In genomic region chr10:45067436-45067925, GRCm38 (mm10) we compare ENCODE assay signal across 8 mouse cellular contexts. TPM values are rescaled to one million over a fixed set of nuclear protein-coding genes. Genes with fewer than 3 reads are reported as not detected.
DNase-seq lines count a peak whose midpoint lies in the region; ATAC-seq and TF ChIP-seq lines count a peak whose summit lies in the region.

No protein-coding gene starts in this region.

- no peak for TF ChIP-seq POLR2A in cortical plate, adult 2 months (IDR thresholded peaks at IDR 0.05; ENCODE audit: extremely low read depth, insufficient read depth, low read length)

- peak; percentile 60 for ATAC-seq in heart, embryonic 11.5 days (replicated peaks; ENCODE audit: insufficient number of reproducible peaks, low FRiP score, low TSS enrichment)
- peak; percentile 62; the same call in 1 of the 2 replicates for ATAC-seq in hindbrain, embryonic 16.5 days
- peak; percentile 47 for ATAC-seq in lung, embryonic 16.5 days (ENCODE audit: low read depth)
- peak; percentile 49 for ATAC-seq in stomach, embryonic 16.5 days (ENCODE audit: insufficient read depth, low FRiP score)

- peak overlapping the region; percentile 99 for H3K4me3 ChIP-seq in heart, embryonic 11.5 days (ENCODE audit: low read depth, low read length)
- peak overlapping the region; percentile 91 for H3K4me3 ChIP-seq in cortical plate, adult 2 months (ENCODE audit: insufficient read depth, low read length)
- peak overlapping the region; percentile 71 for H3K4me3 ChIP-seq in hindbrain, embryonic 16.5 days (ENCODE audit: low read length)
- H3K4me3 ChIP-seq in lung, embryonic 16.5 days (ENCODE audit: low read length) = peak overlapping the region; percentile 98
- peak overlapping the region; percentile 98 for H3K4me3 ChIP-seq in stomach, embryonic 16.5 days (replicated peaks; ENCODE audit: low read length)

- DNase-seq in heart, postnatal 14 days = no peak
- peak; percentile 42 for DNase-seq in CD4-positive, CD25-positive, alpha-beta regulatory T cell, adult 2 months (ENCODE audit: low read depth, low spot score)
- DNase-seq in cerebellum, adult 9-11 months = no peak

- under 1% methylated on average over 28 of the region's 28 CpGs for WGBS in heart, embryonic 11.5 days (ENCODE audit: insufficient replicate concordance)
- under 1% methylated on average over 28 of the region's 28 CpGs for WGBS in hindbrain, embryonic 16.5 days
- WGBS in lung, embryonic 16.5 days = under 1% methylated on average over 28 of the region's 28 CpGs
- 0% methylated on average over 28 of the region's 28 CpGs for WGBS in stomach, embryonic 16.5 days

- no peaks in the 10 kb centered on the region for H3K27me3 ChIP-seq in heart, embryonic 11.5 days (ENCODE audit: control insufficient read depth, insufficient read depth, low read length)
- no peaks in the 10 kb centered on the region for H3K27me3 ChIP-seq in hindbrain, embryonic 16.5 days (replicated peaks; ENCODE audit: control insufficient read depth, insufficient read depth, low read length)
- no peaks in the 10 kb centered on the region; the same call in 1 of the 2 replicates for H3K27me3 ChIP-seq in lung, embryonic 16.5 days (ENCODE audit: control insufficient read depth, insufficient read depth, low read depth, low read length)
- H3K27me3 ChIP-seq in stomach, embryonic 16.5 days (ENCODE audit: control insufficient read depth, insufficient read depth, low read length) = no peaks in the 10 kb centered on the region

- peak overlapping the region; percentile 80 for H3K27ac ChIP-seq in heart, embryonic 11.5 days (ENCODE audit: low read depth, low read length)
- no peak overlapping the region for H3K27ac ChIP-seq in cortical plate, adult 2 months (ENCODE audit: insufficient read depth, low read length)
- peak overlapping the region; percentile 79 for H3K27ac ChIP-seq in hindbrain, embryonic 16.5 days (ENCODE audit: low read depth, low read length)
- H3K27ac ChIP-seq in lung, embryonic 16.5 days (ENCODE audit: low read length) = peak overlapping the region; percentile 91
- peak overlapping the region; percentile 91 for H3K27ac ChIP-seq in stomach, embryonic 16.5 days (ENCODE audit: low read length)

- no peaks in the 10 kb centered on the region for H3K9me3 ChIP-seq in heart, embryonic 11.5 days (replicated peaks; ENCODE audit: control insufficient read depth, low read length)
- H3K9me3 ChIP-seq in hindbrain, embryonic 16.5 days (ENCODE audit: control insufficient read depth, low read length) = no peaks in the 10 kb centered on the region
- H3K9me3 ChIP-seq in lung, embryonic 16.5 days (ENCODE audit: control insufficient read depth, low read length) = no peaks in the 10 kb centered on the region
- H3K9me3 ChIP-seq in stomach, embryonic 16.5 days (replicated peaks; ENCODE audit: control insufficient read depth, low read length) = no peaks in the 10 kb centered on the region

- peak overlapping the region; percentile 90 for H3K9ac ChIP-seq in heart, embryonic 11.5 days (ENCODE audit: low read depth, low read length)
- peak overlapping the region; percentile 83 for H3K9ac ChIP-seq in hindbrain, embryonic 16.5 days (ENCODE audit: low read depth, low read length)
- peak overlapping the region; percentile 95 for H3K9ac ChIP-seq in lung, embryonic 16.5 days (ENCODE audit: low read length)
- peak overlapping the region; percentile 97 for H3K9ac ChIP-seq in stomach, embryonic 16.5 days (ENCODE audit: low read length)

- TF ChIP-seq CTCF in cortical plate, adult 2 months (IDR thresholded peaks at IDR 0.05; ENCODE audit: extremely low read depth, insufficient read depth, low read length) = no peak

- H3K4me2 ChIP-seq in heart, embryonic 11.5 days = peak overlapping the region; percentile 80
- peak overlapping the region; percentile 64 for H3K4me2 ChIP-seq in hindbrain, embryonic 16.5 days (ENCODE audit: low read length)
- H3K4me2 ChIP-seq in lung, embryonic 16.5 days (ENCODE audit: low read depth, low read length) = peak overlapping the region; percentile 82
- H3K4me2 ChIP-seq in stomach, embryonic 16.5 days (ENCODE audit: low read depth, low read length) = peak overlapping the region; percentile 87

- intact Hi-C loops in heart, postnatal 14 days (cut with DNase I) = loop anchor here (10.0 kb wide), 1 partner anchor 1523 kb away; the partner anchor contains the start of gene 1700021F05Rik

- H3K4me1 ChIP-seq in heart, embryonic 11.5 days (ENCODE audit: control insufficient read depth, insufficient read depth, low read length) = peaks cover 21% of the 10 kb centered on the region
- peaks cover 1% of the 10 kb centered on the region; the same call in 1 of the 2 replicates for H3K4me1 ChIP-seq in cortical plate, adult 2 months (ENCODE audit: control insufficient read depth, insufficient read depth, low read length)
- H3K4me1 ChIP-seq in hindbrain, embryonic 16.5 days (ENCODE audit: control insufficient read depth, insufficient read depth, low read depth, low read length) = peaks cover 16% of the 10 kb centered on the region
- H3K4me1 ChIP-seq in lung, embryonic 16.5 days (replicated peaks; ENCODE audit: control insufficient read depth, insufficient read depth, low read length) = peaks cover 33% of the 10 kb centered on the region
- H3K4me1 ChIP-seq in stomach, embryonic 16.5 days (ENCODE audit: control insufficient read depth, insufficient read depth, low read length) = peaks cover 22% of the 10 kb centered on the region

- peaks cover 3% of the 10 kb centered on the region; the same call in 1 of the 2 replicates for H3K36me3 ChIP-seq in heart, embryonic 11.5 days (ENCODE audit: control insufficient read depth, insufficient read depth, low read length)
- H3K36me3 ChIP-seq in hindbrain, embryonic 16.5 days (ENCODE audit: control insufficient read depth, insufficient read depth, low read length) = no peaks in the 10 kb centered on the region
- H3K36me3 ChIP-seq in lung, embryonic 16.5 days (ENCODE audit: control insufficient read depth, insufficient read depth, low read length) = no peaks in the 10 kb centered on the region
- no peaks in the 10 kb centered on the region for H3K36me3 ChIP-seq in stomach, embryonic 16.5 days (ENCODE audit: control insufficient read depth, insufficient read depth, low read length)

RNA-seq across cellular contexts. Expression of gene Prep, which starts 0.5 kb away (rescaled TPM):
- polyA plus RNA-seq in heart, embryonic 11.5 days (2014; fragmentation: Nextera tagmentation; extraction: Ambion mirVana) = 18.9 and 24.0 TPM in 2 replicates
- total RNA-seq in heart, postnatal 14 days (2021) = 10 to 100 TPM; 16.3 to 17.6 TPM
- polyA plus RNA-seq in cortical plate, adult 2 months (2012; rRNA removed) = 6.6 and 7.1 TPM in 2 replicates
- polyA plus RNA-seq in hindbrain, embryonic 16.5 days (2015; fragmentation: Nextera tagmentation; extraction: Ambion mirVana) = 26.9 and 28.1 TPM in 2 replicates
- 35.3 and 37.1 TPM in 2 replicates for polyA plus RNA-seq in lung, embryonic 16.5 days (2015; fragmentation: Nextera tagmentation; extraction: Ambion mirVana)
- polyA plus RNA-seq in stomach, embryonic 16.5 days (2015; fragmentation: Nextera tagmentation; extraction: Ambion mirVana) = 22.1 and 25.1 TPM in 2 replicates
